Mouse (Mus musculus): ENCODE data around the gene Anapc2. TPM values are rescaled to one million over a fixed set of nuclear protein-coding genes. Genes with fewer than 3 reads are reported as not detected.
"Not testable (repeated sequence)": the region's sequence is repeated elsewhere in the genome, so short reads cannot be mapped to it uniquely, and the experiment has no call there.

Gene Anapc2
- polyA plus RNA-seq, 1 experiment: 103 TPM

DNA sequence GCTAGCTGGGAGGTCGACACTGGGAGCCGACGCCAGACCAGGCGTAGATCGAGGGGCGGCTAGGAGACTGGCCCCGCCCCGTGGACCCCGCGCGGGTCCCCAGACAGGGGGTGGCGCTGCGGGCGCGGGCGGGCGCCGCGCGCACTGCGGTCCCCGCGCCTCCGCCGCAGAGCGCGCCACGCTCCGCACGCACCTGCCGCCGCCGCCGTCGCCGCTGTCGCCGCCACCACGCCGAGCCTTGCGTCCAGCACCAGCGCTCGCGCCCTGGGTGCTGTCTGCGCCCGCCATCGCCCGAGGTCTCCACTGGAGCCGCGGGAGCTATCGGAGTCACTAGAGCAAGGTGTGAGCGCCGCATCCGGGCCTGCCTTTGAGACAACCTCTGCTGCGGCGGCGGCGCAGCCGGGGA, 30.2 kb upstream of the Anapc2 start, which contains the start of the genes Rnf208 and Cysrt1:
Rnf208 (plus strand) TSS at position 155 of the 406 bp plus-strand sequence.
Cysrt1 (minus strand) TSS at position 352 of the 406 bp plus-strand sequence.
- WGBS: under 1% methylated on average over 59 of the region's 59 CpGs
- TF ChIP-seq CTCF (IDR thresholded peaks at IDR 0.05; ENCODE audit: borderline replicate concordance, insufficient read depth, low read depth, low read length) (no peak), POLR2A (IDR thresholded peaks at IDR 0.05; ENCODE audit: borderline replicate concordance, insufficient read depth, low read length) (peak; percentile 52)
- Histone ChIP-seq H3K27me3 (ENCODE audit: control insufficient read depth, insufficient read depth, low read length) (no peaks in the 10 kb centered on the region), H3K4me1 (ENCODE audit: control insufficient read depth, insufficient read depth, low read length) (peaks cover 48% of the 10 kb centered on the region), H3K4me3 (replicated peaks; ENCODE audit: insufficient read depth, low read depth, low read length) (peak within 1 kb of the TSS; percentile 77), H3K27ac (ENCODE audit: insufficient read depth, low read length) (peak within 1 kb of the TSS; percentile 80)
- DNase-seq: peak; percentile 57 to 70

DNA sequence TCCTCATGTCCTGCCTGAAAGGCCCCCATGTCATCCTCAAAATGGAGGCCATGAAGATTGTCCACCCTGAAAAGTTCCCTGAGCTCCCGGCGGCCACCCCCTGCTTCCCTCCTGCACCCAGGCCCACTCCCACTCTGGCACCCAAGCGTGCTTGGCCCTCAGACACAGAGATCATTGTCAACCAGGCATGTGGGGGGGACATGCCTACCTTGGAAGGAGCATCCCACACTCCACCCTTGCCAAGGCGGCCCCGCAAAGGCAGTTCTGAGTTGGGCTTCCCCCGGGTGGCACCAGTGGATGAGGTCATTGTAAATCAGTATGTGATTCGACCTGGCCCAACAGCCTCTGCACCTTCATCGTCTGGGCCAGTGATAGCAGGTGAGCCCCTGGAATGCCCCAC, 28.9 kb upstream of the Anapc2 start:
- peak overlapping the region; percentile 77 for H3K4me3 ChIP-seq (replicated peaks; ENCODE audit: insufficient read depth, low read depth, low read length)
- no peak for DNase-seq
- TF ChIP-seq POLR2A (IDR thresholded peaks at IDR 0.05; ENCODE audit: borderline replicate concordance, insufficient read depth, low read length): no peak
- no peak for TF ChIP-seq CTCF (IDR thresholded peaks at IDR 0.05; ENCODE audit: borderline replicate concordance, insufficient read depth, low read depth, low read length)
- no peaks in the 10 kb centered on the region for H3K27me3 ChIP-seq (ENCODE audit: control insufficient read depth, insufficient read depth, low read length)
- 47% methylated on average over 8 of the region's 8 CpGs for WGBS
- peaks cover 49% of the 10 kb centered on the region for H3K4me1 ChIP-seq (ENCODE audit: control insufficient read depth, insufficient read depth, low read length)
- peak overlapping the region; percentile 24 for H3K27ac ChIP-seq (ENCODE audit: insufficient read depth, low read length)

DNA sequence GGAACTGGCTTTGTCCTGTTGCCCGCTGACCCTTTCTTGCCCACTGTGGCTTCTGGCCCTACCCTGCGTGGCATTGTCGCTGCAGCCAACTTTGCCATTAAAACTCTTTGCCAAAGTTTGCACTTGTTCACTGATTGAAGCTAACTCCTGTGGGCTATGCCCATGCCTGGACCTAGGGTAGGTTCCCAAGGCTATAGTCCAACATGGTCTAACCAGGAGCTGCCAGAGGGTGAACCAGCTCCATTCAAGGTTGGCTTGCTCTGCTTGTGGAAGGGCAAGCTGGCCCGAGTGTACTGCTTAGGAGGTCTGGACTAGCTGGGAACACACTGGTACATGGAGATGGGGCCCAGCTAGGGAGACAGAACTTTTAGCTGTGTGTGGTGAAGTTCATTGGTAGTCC, 28.1 kb upstream of the Anapc2 start:
- Histone ChIP-seq H3K4me3 (replicated peaks; ENCODE audit: insufficient read depth, low read depth, low read length) (peak overlapping the region; percentile 12), H3K27me3 (ENCODE audit: control insufficient read depth, insufficient read depth, low read length) (no peaks in the 10 kb centered on the region), H3K27ac (ENCODE audit: insufficient read depth, low read length) (peak overlapping the region; percentile 24; the same call in 1 of the 2 replicates), H3K4me1 (ENCODE audit: control insufficient read depth, insufficient read depth, low read length) (peaks cover 49% of the 10 kb centered on the region)
- no peak for DNase-seq
- WGBS: 73% methylated on average over 4 of the region's 4 CpGs
- TF ChIP-seq POLR2A (IDR thresholded peaks at IDR 0.05; ENCODE audit: borderline replicate concordance, insufficient read depth, low read length) (no peak), CTCF (IDR thresholded peaks at IDR 0.05; ENCODE audit: borderline replicate concordance, insufficient read depth, low read depth, low read length) (no peak)

DNA sequence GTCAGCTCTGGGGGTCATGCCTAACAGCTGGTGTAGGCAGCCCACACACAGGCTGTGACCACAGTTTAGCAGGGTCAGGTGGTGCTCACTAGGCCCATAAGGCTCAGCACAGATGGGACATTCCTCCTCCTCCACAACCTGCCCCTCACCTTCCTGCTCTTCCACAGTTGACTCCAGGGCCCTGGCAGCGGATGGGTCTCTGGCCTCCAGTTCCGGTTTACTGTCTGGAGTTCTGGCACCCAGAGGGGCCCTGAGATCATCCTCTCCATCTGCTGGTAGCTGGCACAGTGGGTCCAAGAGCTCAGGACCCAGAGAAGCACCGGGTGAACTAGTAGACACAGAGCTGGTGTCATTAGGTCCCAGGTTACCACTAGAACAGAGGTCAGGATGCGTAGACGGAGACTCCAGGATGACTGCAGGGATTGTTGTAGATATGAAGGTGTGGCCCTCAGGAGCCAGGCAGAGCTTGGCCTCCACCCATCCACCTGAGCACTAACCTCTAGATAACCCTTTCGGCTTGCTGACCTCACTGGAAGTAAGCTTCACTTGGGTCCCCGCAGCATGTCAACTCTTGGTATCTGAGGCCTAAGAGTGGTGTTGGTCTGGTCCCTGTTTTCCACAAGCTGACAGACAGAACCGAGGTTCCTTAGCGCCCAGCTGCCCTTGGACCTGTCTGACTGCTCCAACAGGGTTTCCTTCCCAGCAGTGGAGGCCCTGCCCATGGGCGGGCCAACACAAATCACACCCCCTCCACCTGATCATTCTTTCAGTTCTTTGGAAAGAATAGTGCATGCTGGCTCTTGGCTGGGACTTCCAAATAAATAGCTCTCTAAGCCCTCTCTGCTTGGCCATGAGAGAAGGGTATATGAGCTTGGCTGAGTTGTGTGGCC, 25.9 kb upstream of the Anapc2 start, which contains the start of gene AL732309.1:
AL732309.1 (minus strand) TSS at position 681 of the 890 bp plus-strand sequence.
- Histone ChIP-seq H3K27ac (ENCODE audit: insufficient read depth, low read length) (peak within 1 kb of the TSS; percentile 62), H3K4me3 (replicated peaks; ENCODE audit: insufficient read depth, low read depth, low read length) (no peak within 1 kb of the TSS), H3K27me3 (ENCODE audit: control insufficient read depth, insufficient read depth, low read length) (no peaks in the 10 kb centered on the region), H3K4me1 (ENCODE audit: control insufficient read depth, insufficient read depth, low read length) (peaks cover 40% of the 10 kb centered on the region)
- TF ChIP-seq POLR2A (IDR thresholded peaks at IDR 0.05; ENCODE audit: borderline replicate concordance, insufficient read depth, low read length) (no peak), CTCF (IDR thresholded peaks at IDR 0.05; ENCODE audit: borderline replicate concordance, insufficient read depth, low read depth, low read length) (no peak)
- DNase-seq: peak; percentile 45 to 65
- 48% methylated on average over 10 of the region's 10 CpGs for WGBS

DNA sequence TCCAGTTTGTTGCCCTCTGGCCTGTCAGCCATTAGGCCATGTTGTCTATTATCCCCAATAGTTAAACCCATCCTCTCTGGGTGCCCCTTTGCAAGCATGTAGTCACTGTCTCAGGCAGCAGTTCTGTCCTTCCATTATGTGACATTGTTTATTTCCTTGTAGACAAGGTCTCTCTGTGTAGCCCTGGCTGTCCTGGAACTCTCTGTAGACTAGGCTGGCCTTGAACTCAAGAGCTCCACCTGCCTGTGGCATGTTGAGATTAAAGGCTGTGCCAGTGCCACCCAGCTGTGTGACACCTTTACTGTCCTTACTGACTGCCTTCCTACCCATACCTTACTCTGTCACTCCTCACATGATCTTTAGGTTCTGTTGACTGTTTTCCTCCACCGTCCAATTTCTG, 19.9 kb upstream of the Anapc2 start:
- no peaks in the 10 kb centered on the region for H3K27me3 ChIP-seq (ENCODE audit: control insufficient read depth, insufficient read depth, low read length)
- TF ChIP-seq POLR2A (IDR thresholded peaks at IDR 0.05; ENCODE audit: borderline replicate concordance, insufficient read depth, low read length) (no peak), CTCF (IDR thresholded peaks at IDR 0.05; ENCODE audit: borderline replicate concordance, insufficient read depth, low read depth, low read length) (peak; percentile 45; the same call in 1 of the 2 replicates)
- no peak for DNase-seq
- no peak overlapping the region for H3K4me3 ChIP-seq (replicated peaks; ENCODE audit: insufficient read depth, low read depth, low read length)
- 83% methylated on average over 1 of the region's 1 CpGs for WGBS
- no peak overlapping the region for H3K27ac ChIP-seq (ENCODE audit: insufficient read depth, low read length)
- H3K4me1 ChIP-seq (ENCODE audit: control insufficient read depth, insufficient read depth, low read length): no peaks in the 10 kb centered on the region; the same call in none of the 2 replicates

DNA sequence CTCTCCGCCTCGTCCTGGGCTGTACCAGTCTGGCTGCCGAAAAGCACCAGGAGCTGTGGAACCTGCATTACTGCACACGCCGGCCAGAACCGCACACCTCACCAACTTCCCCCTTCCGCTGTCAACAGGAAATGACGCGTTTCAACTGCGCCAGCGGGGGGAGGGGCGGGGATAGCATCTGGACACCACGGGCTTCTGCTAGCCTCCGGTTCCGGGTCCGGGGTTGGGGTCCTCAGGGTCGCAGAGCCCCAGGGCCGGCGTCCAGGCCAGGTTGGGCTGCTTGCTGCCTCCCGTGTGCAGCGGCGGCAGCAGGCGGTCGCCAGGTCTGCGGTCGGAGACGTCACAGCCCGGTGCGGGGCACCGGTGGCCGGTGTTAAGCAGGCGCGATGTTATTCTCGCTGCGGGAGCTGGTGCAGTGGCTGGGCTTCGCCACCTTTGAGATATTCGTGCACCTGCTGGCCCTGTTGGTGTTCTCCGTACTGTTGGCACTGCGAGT, 16.9 kb upstream of the Anapc2 start, which contains the start of gene Tmem203:
Tmem203 (plus strand) TSS at position 156 of the 496 bp plus-strand sequence.
- no peaks in the 10 kb centered on the region for H3K27me3 ChIP-seq (ENCODE audit: control insufficient read depth, insufficient read depth, low read length)
- peak within 1 kb of the TSS; percentile 74 for H3K27ac ChIP-seq (ENCODE audit: insufficient read depth, low read length)
- peak; percentile 87 to 91 for DNase-seq
- TF ChIP-seq CTCF (IDR thresholded peaks at IDR 0.05; ENCODE audit: borderline replicate concordance, insufficient read depth, low read depth, low read length) (no peak), POLR2A (IDR thresholded peaks at IDR 0.05; ENCODE audit: borderline replicate concordance, insufficient read depth, low read length) (peak; percentile 66; the same call in 1 of the 2 replicates)
- under 1% methylated on average over 39 of the region's 39 CpGs for WGBS
- no peaks in the 10 kb centered on the region; the same call in none of the 2 replicates for H3K4me1 ChIP-seq (ENCODE audit: control insufficient read depth, insufficient read depth, low read length)
- peak within 1 kb of the TSS; percentile 71 for H3K4me3 ChIP-seq (replicated peaks; ENCODE audit: insufficient read depth, low read depth, low read length)

DNA sequence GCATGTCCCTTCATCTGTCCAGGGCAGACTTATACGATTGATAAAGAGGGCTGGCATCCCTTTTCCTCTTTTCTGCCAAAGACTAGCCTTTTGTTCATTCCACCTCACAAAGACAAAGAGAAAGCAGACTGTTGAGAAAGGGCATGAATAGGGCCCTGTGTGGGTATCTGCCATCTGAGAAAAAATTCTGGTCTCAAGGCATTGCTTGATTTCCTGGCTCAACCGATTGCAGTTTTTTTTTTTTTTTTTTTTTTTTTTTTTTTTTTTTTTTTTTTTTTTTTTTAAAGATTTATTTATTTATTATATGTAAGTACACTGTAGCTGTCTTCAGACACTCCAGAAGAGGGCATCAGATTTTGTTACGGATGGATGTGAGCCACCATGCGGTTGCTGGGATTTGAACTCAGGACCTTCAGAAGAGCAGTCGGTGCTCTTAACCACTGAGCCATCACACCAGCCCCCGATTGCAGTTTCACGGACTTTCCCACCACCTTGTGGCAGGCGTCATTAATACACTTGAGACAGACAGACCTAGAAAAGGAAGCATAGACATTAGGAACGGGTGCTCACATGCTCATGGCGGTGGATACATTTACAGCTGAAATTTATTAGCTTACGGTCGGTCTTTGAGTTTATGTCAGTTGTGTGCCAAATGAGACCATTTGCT, 15.7 kb upstream of the Anapc2 start:
- TF ChIP-seq CTCF (IDR thresholded peaks at IDR 0.05; ENCODE audit: borderline replicate concordance, insufficient read depth, low read depth, low read length): peak; percentile 28; the same call in 1 of the 2 replicates
- H3K4me3 ChIP-seq (replicated peaks; ENCODE audit: insufficient read depth, low read depth, low read length): peak overlapping the region; percentile 71
- H3K27ac ChIP-seq (ENCODE audit: insufficient read depth, low read length); H3K4me1 ChIP-seq (ENCODE audit: control insufficient read depth, insufficient read depth, low read length); H3K27me3 ChIP-seq (ENCODE audit: control insufficient read depth, insufficient read depth, low read length): not testable (repeated sequence)
- 39% methylated on average over 12 of the region's 12 CpGs for WGBS
- peak in 1 of 2 experiments; percentile 59 for DNase-seq

DNA sequence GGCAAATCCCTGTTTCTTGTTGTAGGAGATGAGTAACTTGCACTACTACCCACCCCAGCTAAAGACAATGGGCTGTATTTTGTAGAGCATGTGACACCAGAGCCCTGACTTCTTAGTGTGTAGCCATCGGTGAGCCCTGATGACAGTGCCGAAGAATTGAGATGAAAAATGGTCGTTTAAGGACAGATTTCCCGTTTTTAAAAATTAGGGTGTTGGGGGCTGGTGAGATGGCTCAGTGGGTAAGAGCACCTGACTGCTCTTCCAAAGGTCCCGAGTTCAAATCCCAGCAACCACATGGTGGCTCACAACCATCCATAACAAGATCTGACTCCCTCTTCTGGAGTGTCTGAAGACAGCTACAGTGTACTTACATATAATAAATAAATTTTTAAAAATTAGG, 15.0 kb upstream of the Anapc2 start:
- WGBS: 88% methylated on average over 5 of the region's 5 CpGs
- H3K27me3 ChIP-seq (ENCODE audit: control insufficient read depth, insufficient read depth, low read length); DNase-seq; H3K4me1 ChIP-seq (ENCODE audit: control insufficient read depth, insufficient read depth, low read length); H3K27ac ChIP-seq (ENCODE audit: insufficient read depth, low read length); H3K4me3 ChIP-seq (replicated peaks; ENCODE audit: insufficient read depth, low read depth, low read length): not testable (repeated sequence)

Data from cerebellum, adult 2 months (tissue).